Mouse (Mus musculus) left cerebral cortex, adult 2 months (tissue): Measurements from ENCODE around the gene Grin2b. TPM values are rescaled to one million over a fixed set of nuclear protein-coding genes. Genes with fewer than 3 reads are reported as not detected.
"Not testable (repeated sequence)": the region's sequence is repeated elsewhere in the genome, so short reads cannot be mapped to it uniquely, and the experiment has no call there.

Experiments used
- DNase-seq, 2 experiments: peaks; one replicate each; pipeline ENCODE4 v3.0.0; 2021 to 2022; ENCODE audit warnings: low spot score in 2 of 2, mixed read lengths in 1 of 2; ENCODE audit errors: extremely low spot score in 1 of 2
- H3K27ac ChIP-seq: fragments of 200-600 bp; 2 replicates; pipeline ENCODE4 v1.8.1; 2022
- H3K4me3 ChIP-seq: fragments of 200-600 bp; 2 replicates; pipeline ENCODE4 v1.8.1; 2022
- CTCF ChIP-seq: fragments of 200-600 bp; IDR thresholded peaks from 2 replicates; pipeline ENCODE4 v1.8.1; 2022; ENCODE audit warnings: antibody characterized with exemption, mild to moderate bottlenecking, moderate library complexity
- intact Hi-C: fragments of 180-260 bp; cut with DNase I; formaldehyde crosslinking; loops from one replicate; pipeline ENCODE4 v1.15.1; 2025
- total RNA-seq, 2 experiments: library from RNA; stranded (reverse); gene quantifications; 2 replicates each; pipeline ENCODE4 v1.2.3; 2021

Grin2b gene
- total RNA-seq, 2 experiments from 2014 or later = 300 to 306 TPM

DNA sequence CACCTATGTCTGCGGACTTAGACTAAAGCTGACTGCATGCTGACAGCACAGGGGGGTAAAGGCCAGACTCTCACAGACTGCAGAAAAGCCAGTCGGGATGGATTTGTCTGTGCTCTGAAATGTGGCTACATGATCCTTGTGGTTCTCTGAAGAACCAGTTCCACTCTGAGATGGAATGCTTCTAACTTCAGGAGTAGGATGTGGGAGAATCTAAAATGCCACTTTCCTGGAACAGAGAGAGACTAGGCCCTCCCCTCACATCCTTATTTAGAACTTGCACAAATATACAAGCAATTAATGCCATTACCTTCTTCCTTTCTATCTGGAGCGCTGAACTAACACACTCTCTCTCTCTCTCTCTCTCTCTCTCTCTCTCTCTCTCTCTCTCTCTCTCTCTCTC is 346.0 kb downstream of the Grin2b start:
- no peak for TF ChIP-seq CTCF
- H3K4me3 ChIP-seq = no peak overlapping the region
- intact Hi-C loops = loop anchor here (5.0 to 10.0 kb wide), 4 partner anchors 85 to 413 kb away; no protein-coding TSS in a partner anchor
- peak overlapping the region; percentile 86 for H3K27ac ChIP-seq
- DNase-seq = no peak

DNA sequence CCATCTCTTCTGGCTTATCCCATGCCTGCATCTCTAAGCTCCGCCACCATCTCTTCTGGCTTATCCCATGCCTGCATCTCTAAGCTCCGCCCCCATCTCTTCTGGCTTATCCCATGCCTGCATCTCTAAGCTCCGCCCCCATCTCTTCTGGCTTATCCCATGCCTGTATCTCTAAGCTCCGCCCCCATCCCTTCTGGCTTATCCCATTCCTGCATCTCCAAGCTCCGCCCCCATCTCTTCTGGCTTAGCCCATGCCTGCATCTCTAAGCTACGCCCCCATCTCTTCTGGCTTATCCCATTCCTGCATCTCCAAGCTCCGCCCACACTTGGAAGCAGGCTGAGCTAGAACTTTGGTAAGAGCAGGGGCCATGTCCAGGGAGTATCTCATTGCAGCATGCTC is 346.5 kb downstream of the Grin2b start:
- H3K4me3 ChIP-seq, DNase-seq: not testable (repeated sequence)
- intact Hi-C loops = loop anchor here (5.0 to 10.0 kb wide), 4 partner anchors 84 to 412 kb away; no protein-coding TSS in a partner anchor
- H3K27ac ChIP-seq = peak overlapping the region; percentile 86

DNA sequence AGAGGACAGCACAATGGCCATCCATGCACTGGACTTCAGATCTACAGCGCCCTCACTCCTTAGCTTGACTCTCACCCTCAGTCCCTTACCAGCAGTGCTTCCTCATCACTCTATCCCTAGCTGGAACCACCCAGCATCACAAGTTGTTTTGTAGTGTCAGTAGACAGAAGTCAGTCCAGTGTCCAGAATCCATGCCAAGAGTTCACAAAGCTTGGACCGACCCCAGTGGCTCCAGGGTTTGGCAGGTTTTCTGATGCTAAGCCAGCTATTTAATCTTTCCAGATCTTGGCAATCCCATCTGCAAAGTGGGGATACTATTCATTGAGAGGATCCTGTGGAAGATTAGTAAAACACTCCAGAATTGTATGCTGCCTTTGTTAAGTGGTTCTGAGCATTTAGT is 355.9 kb downstream of the Grin2b start:
- intact Hi-C loops = no loop called here
- peak overlapping the region; percentile 28; the same call in 1 of the 2 replicates for H3K27ac ChIP-seq
- DNase-seq = no peak
- H3K4me3 ChIP-seq = no peak overlapping the region
- TF ChIP-seq CTCF = no peak

DNA sequence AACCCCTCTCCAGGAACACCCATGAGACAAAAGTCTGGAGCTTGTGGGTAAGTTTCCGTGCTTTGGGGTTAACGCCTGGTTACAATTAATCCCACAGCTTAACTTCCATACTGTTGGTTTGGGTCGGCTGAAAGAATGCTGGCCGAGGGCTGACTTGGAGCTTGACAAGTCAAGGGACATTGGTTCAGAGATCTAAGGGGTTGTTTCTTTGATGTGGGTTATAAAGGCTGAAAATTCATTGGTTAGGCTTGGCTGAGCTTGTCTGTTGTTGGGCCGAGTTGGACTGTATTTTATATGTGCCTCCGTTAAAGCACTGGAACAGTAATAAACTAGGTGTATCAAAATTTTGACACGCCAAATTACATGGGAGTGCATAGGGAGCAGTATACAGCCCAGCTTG is 359.6 kb downstream of the Grin2b start:
- intact Hi-C loops = no loop called here
- Histone ChIP-seq H3K4me3 (no peak overlapping the region), H3K27ac (peak overlapping the region; percentile 60; the same call in 1 of the 2 replicates)
- DNase-seq = no peak
- TF ChIP-seq CTCF = no peak

DNA sequence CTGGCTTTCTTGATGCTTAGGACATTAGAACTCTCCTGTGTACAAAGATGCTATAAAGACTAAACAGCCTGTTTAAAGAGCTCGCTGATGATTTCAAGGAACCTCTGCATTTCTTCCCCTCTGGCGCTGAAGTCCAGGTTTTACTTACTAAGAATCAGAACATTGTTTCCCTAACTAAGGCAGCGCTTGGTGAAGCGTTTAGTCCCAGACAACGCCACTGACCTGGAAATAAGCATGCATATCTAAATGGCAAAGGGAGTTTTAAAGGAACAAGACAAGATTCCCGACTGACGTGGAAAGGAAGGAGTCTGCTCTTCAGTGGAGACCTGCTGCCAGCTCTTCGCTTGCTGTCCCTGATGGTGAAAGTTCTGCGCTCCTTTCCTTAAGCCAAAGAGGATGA is 367.9 kb downstream of the Grin2b start:
- no peak overlapping the region for H3K4me3 ChIP-seq
- intact Hi-C loops = no loop called here
- no peak for DNase-seq
- H3K27ac ChIP-seq = no peak overlapping the region; the same call in 1 of the 2 replicates
- no peak for TF ChIP-seq CTCF

DNA sequence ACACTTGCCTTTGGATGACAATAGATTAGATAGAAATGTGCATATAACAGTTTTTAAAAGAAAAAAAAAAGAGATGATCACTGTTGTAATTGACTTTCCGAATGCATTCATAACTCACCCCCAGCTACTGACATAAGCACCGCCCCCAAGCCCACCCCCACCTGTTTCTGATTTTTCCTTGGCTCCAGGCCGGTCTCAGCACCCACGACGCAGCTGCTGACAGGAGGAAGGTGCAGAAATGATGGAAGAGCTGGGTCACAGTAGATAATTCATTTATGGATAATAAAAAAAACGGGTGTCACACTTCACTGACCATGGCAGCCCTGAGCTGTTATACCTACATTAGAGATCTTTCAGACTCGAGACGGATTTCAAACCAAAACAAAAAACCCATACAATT is 373.4 kb downstream of the Grin2b start:
- no peak for DNase-seq

DNA sequence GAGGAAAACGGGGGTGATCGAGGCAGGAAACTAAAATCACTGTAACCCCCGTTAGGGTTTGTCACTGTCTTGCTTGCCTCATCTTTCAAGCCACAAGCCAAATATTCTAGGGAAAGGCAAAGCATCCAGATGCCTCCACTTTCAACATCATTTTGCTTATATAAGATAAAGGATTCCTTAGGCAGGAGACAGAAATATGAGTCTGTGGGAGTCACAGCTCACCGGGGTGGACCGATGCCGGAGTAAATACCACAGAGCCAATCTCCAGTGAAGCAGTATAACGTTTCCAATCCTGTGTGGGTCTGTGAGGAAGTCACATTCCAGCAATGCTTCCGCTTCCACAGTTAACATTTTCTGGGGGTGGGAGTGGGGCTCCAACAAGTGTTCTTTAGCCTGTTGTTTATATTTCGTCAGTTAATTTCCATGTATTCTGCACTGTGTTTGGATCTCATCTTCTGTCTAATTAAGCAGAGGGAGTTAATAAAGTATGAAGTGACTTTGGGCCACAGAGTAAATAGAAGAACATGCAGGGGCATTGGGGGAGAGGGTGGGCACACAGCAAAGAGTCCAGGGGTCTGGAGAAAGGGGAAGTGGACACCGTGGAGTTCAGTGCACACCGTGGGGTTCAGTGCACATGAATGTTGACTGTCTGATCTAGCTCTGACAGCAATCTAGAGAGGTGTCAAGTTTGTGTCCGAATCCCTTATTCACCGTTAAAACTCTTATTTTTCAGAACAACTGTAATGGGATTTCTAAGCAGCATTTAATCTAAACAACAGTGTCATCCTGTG is 374.9 kb downstream of the Grin2b start:
- Histone ChIP-seq H3K27ac (peak overlapping the region; percentile 89), H3K4me3 (no peak overlapping the region)
- DNase-seq = no peak
- no peak for TF ChIP-seq CTCF
- intact Hi-C loops = loop anchor here (2.0 to 10.0 kb wide), 5 partner anchors 26 to 354 kb away; no protein-coding TSS in a partner anchor

More for the DNA sequence above, 373.4 kb downstream of the Grin2b start:
- intact Hi-C loops = loop anchor here (2.0 to 10.0 kb wide), 5 partner anchors 25 to 355 kb away; no protein-coding TSS in a partner anchor
- Histone ChIP-seq H3K27ac (peak overlapping the region; percentile 89), H3K4me3 (no peak overlapping the region)
- TF ChIP-seq CTCF = no peak

DNA sequence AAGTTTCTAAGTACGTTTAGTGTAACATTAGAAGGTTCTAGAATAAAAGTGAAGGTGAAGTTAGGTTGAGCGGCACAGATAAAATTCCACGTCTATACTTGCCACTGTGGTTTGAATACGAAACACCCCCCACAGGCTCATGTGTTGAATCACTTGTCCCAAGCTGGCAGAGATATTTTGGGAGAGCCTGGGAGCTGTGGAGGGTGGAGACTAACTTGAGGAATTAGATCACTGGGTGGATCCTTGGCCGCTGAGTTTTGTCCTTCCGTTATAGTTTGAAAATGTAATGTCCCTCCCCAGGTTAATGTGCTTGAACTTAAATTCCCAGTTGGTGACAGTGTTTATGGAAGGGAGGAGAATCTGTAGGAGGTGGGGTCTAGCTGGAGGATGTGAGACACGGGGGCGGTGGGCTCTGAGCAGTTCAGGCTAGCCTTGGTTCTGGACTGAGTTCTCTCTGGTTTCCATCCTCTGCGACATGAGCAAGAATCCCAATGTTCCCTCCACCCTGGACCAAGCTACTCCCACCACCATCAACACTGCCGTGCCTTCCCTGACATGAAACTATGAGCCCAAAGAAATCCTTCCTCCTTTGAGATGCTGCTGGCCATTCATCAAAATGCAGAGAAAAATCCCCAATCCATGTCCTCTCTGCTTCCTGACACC is 375.8 kb downstream of the Grin2b start:
- TF ChIP-seq CTCF = no peak
- DNase-seq = no peak
- no peak overlapping the region for H3K4me3 ChIP-seq
- H3K27ac ChIP-seq = peak overlapping the region; percentile 89
- intact Hi-C loops = loop anchor here (2.0 to 10.0 kb wide), 5 partner anchors 27 to 353 kb away; no protein-coding TSS in a partner anchor

DNA sequence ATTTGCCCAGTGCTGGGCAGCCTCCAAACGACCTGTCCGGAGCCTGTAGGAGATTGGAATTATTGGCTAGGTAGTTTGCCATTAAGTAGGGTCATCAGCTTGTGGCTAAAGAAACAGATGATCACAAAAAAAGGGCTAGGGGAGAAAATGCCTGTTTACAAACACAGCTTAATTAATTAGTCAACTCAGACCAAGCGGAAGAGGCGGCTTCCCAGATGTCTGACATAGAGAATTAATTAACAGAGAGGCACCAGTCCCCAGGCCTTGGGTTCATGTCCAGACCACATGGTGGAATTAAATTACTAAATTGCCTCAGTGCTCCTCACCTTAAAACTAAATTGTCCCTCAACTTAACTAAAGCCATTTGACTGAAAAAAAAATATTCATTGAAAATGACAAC is 376.4 kb downstream of the Grin2b start:
- Histone ChIP-seq H3K4me3 (no peak overlapping the region), H3K27ac (peak overlapping the region; percentile 89)
- no peak for DNase-seq
- intact Hi-C loops = loop anchor here (5.0 to 10.0 kb wide), 2 partner anchors 160 to 272 kb away; no protein-coding TSS in a partner anchor
- TF ChIP-seq CTCF = no peak

DNA sequence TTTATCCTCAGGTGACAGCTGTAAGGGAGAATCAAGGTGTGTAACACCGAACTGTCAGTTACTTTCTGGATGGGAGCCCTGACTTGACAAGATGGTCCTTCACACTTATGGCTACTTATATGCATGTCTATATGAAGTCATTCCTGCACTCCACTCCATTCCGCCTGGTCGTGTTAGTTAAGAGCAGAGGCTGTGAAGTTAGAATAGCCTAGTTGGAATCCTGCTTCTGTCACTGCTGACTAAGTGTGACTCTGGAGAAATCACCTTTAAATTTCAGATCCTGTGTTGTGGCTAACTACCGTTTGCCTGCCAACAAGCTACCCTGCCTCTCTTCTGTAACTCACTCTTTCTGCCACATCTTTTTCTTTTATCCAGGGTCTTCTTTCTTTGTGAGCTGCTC is 381.9 kb downstream of the Grin2b start:
- Histone ChIP-seq H3K27ac (no peak overlapping the region; the same call in 1 of the 2 replicates), H3K4me3 (no peak overlapping the region)
- TF ChIP-seq CTCF = no peak
- intact Hi-C loops = loop anchor here (10.0 kb wide), 1 partner anchor 267 kb away; no protein-coding TSS in a partner anchor
- no peak for DNase-seq

DNA sequence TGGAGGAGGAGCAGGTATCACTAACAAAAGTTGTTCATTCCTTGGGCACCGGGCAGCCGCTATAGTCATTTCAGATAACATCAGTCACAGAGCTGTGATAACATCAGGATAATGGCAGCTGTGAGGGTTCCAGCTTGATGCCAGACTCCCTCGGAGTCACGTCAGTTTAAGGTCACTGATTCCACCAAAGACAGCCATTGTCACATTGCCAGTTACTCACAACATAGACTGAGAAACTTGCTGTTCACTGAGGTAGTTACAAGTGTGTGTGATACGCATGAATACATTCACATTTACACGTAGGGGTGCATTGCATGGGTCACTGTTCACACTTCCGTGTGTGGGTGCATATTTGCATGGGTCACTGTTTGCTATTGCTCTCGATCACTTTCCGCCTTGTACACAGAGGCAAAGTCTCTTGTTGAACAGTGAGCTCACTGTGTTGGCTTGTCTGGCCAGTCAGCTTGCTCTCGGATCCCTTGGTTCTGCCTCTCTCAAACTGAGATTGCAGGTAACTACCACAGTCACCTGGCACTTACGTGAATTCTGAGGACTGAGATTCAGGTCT is 383.6 kb downstream of the Grin2b start:
- TF ChIP-seq CTCF = no peak
- intact Hi-C loops = loop anchor here (10.0 kb wide), 1 partner anchor 265 kb away; no protein-coding TSS in a partner anchor
- H3K27ac ChIP-seq = peak overlapping the region; percentile 58; the same call in 1 of the 2 replicates
- H3K4me3 ChIP-seq = no peak overlapping the region
- DNase-seq = no peak

DNA sequence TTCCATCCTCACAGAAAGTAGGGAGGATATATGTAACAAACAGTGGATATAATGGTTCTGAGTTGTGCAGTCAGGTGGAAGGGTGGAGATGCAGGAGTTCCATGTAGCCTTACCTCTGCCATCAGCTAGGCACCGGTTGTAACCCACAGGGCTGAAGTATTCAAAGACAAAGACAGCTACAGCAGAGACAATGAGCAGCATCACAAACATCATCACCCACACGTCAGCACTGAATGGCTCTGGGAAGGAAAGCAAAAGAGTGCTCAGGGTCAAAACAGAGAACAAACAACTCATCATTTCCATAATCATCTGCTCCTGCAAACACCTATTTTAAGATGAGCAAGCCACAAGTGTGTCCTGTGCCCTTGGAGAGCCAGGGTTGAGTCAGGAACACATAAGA is 398.6 kb downstream of the Grin2b start:
- no peak for TF ChIP-seq CTCF
- Histone ChIP-seq H3K27ac (no peak overlapping the region), H3K4me3 (no peak overlapping the region)
- intact Hi-C loops = no loop called here
- DNase-seq = no peak
